Mouse (Mus musculus) heart, postnatal 0 days (tissue): Measurements from ENCODE around the gene Adra2c.

Experiments used
- CTCF ChIP-seq: IDR thresholded peaks from 2 replicates; pipeline ENCODE4 v1.5.1; 2016; ENCODE audit warnings: antibody characterized with exemption, control low read depth, low read depth
- EP300 ChIP-seq: IDR thresholded peaks from 2 replicates; pipeline ENCODE4 v1.6.1; 2016; ENCODE audit warnings: antibody characterized with exemption, low read depth

DNA sequence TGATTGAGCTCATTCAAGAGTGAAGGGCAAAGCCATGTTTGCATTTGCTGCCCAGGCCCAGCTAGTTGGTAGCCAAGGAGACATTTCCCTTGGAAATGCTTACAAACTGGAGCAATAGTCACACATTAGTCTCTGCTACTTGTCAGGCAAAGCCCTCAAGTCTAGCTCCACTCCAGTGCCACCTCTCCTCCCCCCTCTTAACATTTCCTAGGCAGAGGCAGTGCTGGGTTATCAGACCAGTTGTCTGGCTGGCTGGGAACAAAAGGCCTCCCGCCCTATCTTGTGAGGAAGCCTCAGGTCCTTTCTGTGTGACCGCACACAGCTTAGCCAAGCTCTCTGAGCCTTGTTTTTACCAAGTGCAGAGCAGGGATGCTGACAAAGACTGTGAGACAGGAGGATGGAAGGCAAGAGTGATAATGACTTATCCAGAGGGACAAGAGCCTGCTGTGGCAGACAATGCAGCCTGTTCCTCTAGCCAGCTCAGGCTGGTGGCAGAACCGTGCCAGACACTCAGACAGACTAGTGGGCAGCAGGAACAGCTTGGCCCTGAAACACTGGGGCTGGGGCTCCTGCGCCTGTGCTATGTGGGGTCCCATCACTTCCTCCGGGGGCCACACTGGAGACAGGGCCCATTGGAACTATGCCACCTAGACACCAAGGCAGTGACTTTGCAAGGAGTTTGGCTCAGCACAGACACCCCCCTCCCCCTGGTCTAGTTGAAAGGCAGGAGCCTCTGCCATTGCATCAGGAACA, 23.0 kb upstream of the Adra2c start:
- TF ChIP-seq CTCF (no peak), EP300 (no peak)
